Mouse (Mus musculus): ENCODE results near the gene Wipi2.

GRCm38 (mm10) chr5:142608259-142608988 is 19.1 kb upstream of the Wipi2 start, which contains the start of gene Mmd2:
- no peak for TF ChIP-seq CTCF (IDR thresholded peaks at IDR 0.05; ENCODE audit: extremely low read depth, insufficient read length, insufficient replicate concordance, low read depth, low read length)
- TF ChIP-seq POLR2A (IDR thresholded peaks at IDR 0.05; ENCODE audit: low read depth, low read length) = no peak

Data from small intestine, adult 2 months (tissue).